Mouse (Mus musculus): Measurements from ENCODE around the gene Emb. TPM values are rescaled to one million over a fixed set of nuclear protein-coding genes. Genes with fewer than 3 reads are reported as not detected.

The Emb gene
- total and polyA plus RNA-seq, 3 experiments = 0.60 to 2.1 (median 1.2) TPM

- no peaks in the 10 kb centered on the region for H3K4me1 ChIP-seq (ENCODE audit: control insufficient read depth in 1 of 2, insufficient read depth in 2 of 2)
- H3K27me3 ChIP-seq (replicated peaks) = no peaks in the 10 kb centered on the region
- no peak overlapping the region for H3K9ac ChIP-seq (ENCODE audit: insufficient read depth, low read depth)
- H3K4me2 ChIP-seq (ENCODE audit: insufficient read depth, low read depth, poor library complexity, severe bottlenecking) = no peak overlapping the region
- H3K9me3 ChIP-seq (replicated peaks; ENCODE audit: low read length) = peaks cover 53% of the 10 kb centered on the region
- TF ChIP-seq ELF1 (IDR thresholded peaks at IDR 0.05; ENCODE audit: low read depth, low read length) = no peak
- TF ChIP-seq MEF2A (IDR thresholded peaks at IDR 0.05; ENCODE audit: borderline replicate concordance, low read depth, low read length) = no peak
- TF ChIP-seq SMC3 (IDR thresholded peaks at IDR 0.05; ENCODE audit: low read depth, low read length) = no peak
- no peak for TF ChIP-seq TBP (conservative IDR thresholded peaks at IDR 0.05; ENCODE audit: low read depth, low read length)
- TF ChIP-seq ETS1 (conservative IDR thresholded peaks at IDR 0.05; ENCODE audit: low read depth, low read length) = no peak
- TF ChIP-seq NRF1 (IDR thresholded peaks at IDR 0.05; ENCODE audit: low read depth, low read length) = no peak
- TF ChIP-seq MAX (IDR thresholded peaks at IDR 0.05; ENCODE audit: low read length) = no peak
- no peak for TF ChIP-seq HCFC1 (IDR thresholded peaks at IDR 0.05; ENCODE audit: low read depth, low read length)
- TF ChIP-seq MYC (IDR thresholded peaks at IDR 0.05; ENCODE audit: low read depth, low read length) = no peak
- no peak for TF ChIP-seq USF2 (conservative IDR thresholded peaks at IDR 0.05; ENCODE audit: low read depth, low read length)
- no peak for TF ChIP-seq CHD1 (IDR thresholded peaks at IDR 0.05; ENCODE audit: low read depth, low read length)
- TF ChIP-seq EP300 (IDR thresholded peaks at IDR 0.05; ENCODE audit: low read length) = no peak
- TF ChIP-seq BHLHE40 (IDR thresholded peaks at IDR 0.05; ENCODE audit: low read depth, low read length) = no peak
- no peak for TF ChIP-seq ZMIZ1 (IDR thresholded peaks at IDR 0.05; ENCODE audit: low read depth, low read length)
- no peak for TF ChIP-seq USF1 (IDR thresholded peaks at IDR 0.05; ENCODE audit: low read depth, low read length)
- no peak for TF ChIP-seq ZNF384 (IDR thresholded peaks at IDR 0.05; ENCODE audit: low read depth, low read length)
- no peak for TF ChIP-seq TCF12 (IDR thresholded peaks at IDR 0.05; ENCODE audit: low read depth, low read length)
- no peak for DNase-seq (ENCODE audit: extremely low read depth)
- H3K27ac ChIP-seq (ENCODE audit: insufficient read depth, low read depth) = no peak overlapping the region
- H3K36me3 ChIP-seq (replicated peaks in 1 of 2; ENCODE audit: control insufficient read depth in 1 of 2, insufficient read depth in 1 of 2, low read length in 1 of 2) = no peaks in the 10 kb centered on the region
- H3K4me3 ChIP-seq (replicated peaks in 1 of 3; ENCODE audit: low read depth in 2 of 3, low read length in 2 of 3, poor library complexity in 1 of 3) = no peak overlapping the region
- dilution Hi-C loops (cut with MboI; ENCODE audit: extremely low pct_ligation_motif_present, extremely low pct_unique_long_range_greater_than_20kb, low sequenced_read_pairs) = no loop called here
- no peaks in the 10 kb centered on the region for H3K79me2 ChIP-seq (replicated peaks; ENCODE audit: control insufficient read depth, extremely low read depth, insufficient read depth, poor library complexity, severe bottlenecking)
- in situ Hi-C loops (cut with MboI; ENCODE audit: low pct_ligation_motif_present, low pct_unique_long_range_greater_than_20kb, low sequenced_read_pairs) = no loop called here
Observed at GRCm38 (mm10) chr13:117223125-117223524, 14.8 kb downstream of the Emb start.

- in situ Hi-C loops (cut with MboI; ENCODE audit: low pct_ligation_motif_present, low pct_unique_long_range_greater_than_20kb, low sequenced_read_pairs) = no loop called here
- no peak for DNase-seq (ENCODE audit: extremely low read depth)
Observed at GRCm38 (mm10) chr13:117224901-117225300, 16.6 kb downstream of the Emb start.

More at GRCm38 (mm10) chr13:117224901-117225300, 16.6 kb downstream of the Emb start:
- TF ChIP-seq JUN (IDR thresholded peaks at IDR 0.05; ENCODE audit: insufficient read depth, low read depth, low read length) (no peak), USF1 (IDR thresholded peaks at IDR 0.05; ENCODE audit: low read depth, low read length) (no peak), ZNF384 (IDR thresholded peaks at IDR 0.05; ENCODE audit: low read depth, low read length) (no peak), GABPA (IDR thresholded peaks at IDR 0.05; ENCODE audit: insufficient replicate concordance, low read depth, low read length) (no peak), ETS1 (conservative IDR thresholded peaks at IDR 0.05; ENCODE audit: low read depth, low read length) (no peak)
- peaks cover 45% of the 10 kb centered on the region for H3K9me3 ChIP-seq (replicated peaks; ENCODE audit: low read length)
- H3K4me3 ChIP-seq (replicated peaks in 1 of 3; ENCODE audit: low read depth in 2 of 3, low read length in 2 of 3, poor library complexity in 1 of 3) = no peak overlapping the region
- no peaks in the 10 kb centered on the region for H3K4me1 ChIP-seq (ENCODE audit: control insufficient read depth in 1 of 2, insufficient read depth in 2 of 2)
- no peaks in the 10 kb centered on the region for H3K79me2 ChIP-seq (replicated peaks; ENCODE audit: control insufficient read depth, extremely low read depth, insufficient read depth, poor library complexity, severe bottlenecking)
- H3K27me3 ChIP-seq (replicated peaks) = no peaks in the 10 kb centered on the region
- no peak overlapping the region for H3K27ac ChIP-seq (ENCODE audit: insufficient read depth, low read depth)
- dilution Hi-C loops (cut with MboI; ENCODE audit: extremely low pct_ligation_motif_present, extremely low pct_unique_long_range_greater_than_20kb, low sequenced_read_pairs) = no loop called here
- H3K4me2 ChIP-seq (ENCODE audit: insufficient read depth, low read depth, poor library complexity, severe bottlenecking) = no peak overlapping the region
- no peaks in the 10 kb centered on the region for H3K36me3 ChIP-seq (replicated peaks in 1 of 2; ENCODE audit: control insufficient read depth in 1 of 2, insufficient read depth in 1 of 2, low read length in 1 of 2)
- H3K9ac ChIP-seq (ENCODE audit: insufficient read depth, low read depth) = no peak overlapping the region

Measured in CH12.LX (cell line).